Comparison of ENCODE assay signal across 9 mouse cellular contexts in the genomic region with DNA sequence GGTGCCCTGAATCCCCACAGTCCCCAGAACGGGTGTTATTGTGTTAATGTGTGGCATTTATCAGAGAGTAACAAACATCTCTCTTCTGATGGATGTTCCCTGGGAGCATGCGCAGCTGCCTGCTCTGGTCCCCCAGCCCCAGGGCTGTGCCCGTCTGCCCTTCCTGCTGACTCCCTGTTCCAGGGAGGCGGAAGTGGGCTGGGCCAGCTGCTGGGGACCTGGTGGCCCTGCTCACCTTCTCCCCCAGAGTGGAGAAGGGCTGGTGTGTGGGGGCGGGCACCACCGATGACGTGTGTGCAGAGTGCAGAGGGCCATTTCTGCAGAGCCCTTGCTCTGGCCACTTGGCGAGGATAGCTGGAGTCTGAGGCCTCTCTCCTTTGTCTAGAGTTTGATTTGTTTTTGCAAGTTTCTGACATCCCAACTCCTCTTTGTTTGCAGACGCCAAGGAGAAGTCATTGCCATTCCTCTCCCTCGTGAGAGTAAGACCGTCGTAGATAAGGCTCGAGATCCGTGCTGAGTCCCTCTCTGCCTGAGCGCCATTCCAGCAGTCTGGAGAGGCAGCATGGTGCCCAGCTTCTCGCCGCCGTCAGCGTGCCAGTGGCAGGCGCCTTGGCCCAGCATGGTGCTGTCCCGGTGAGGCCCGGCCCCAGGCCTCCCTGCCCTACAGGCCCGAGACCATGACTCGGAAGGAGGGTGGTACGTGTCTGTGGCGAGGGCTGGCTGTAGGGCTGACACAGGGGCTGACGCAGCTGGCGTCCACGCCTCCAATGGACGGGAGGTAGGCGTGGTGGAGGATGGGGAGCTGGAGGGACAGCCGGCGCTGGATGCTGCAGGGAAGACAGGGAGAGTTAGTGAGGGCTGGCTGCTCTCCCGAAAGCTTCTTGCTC. TPM values are rescaled to one million over a fixed set of nuclear protein-coding genes. Genes with fewer than 3 reads are reported as not detected.
DNase-seq lines count a peak whose midpoint lies in the region; ATAC-seq and TF ChIP-seq lines count a peak whose summit lies in the region.
"Had no signal": no experiment of that assay in that cellular context is flagged by ENCODE, and none has a peak within 500 bp of the region (broad histone marks: within the 10 kb centered on the region; RNA-seq: fewer than 3 reads in every experiment).

No protein-coding gene starts in this region.

- peak; percentile 55 for DNase-seq in right cerebral cortex, adult 18-20 months
- no peak for DNase-seq in right cerebral cortex, postnatal 14 days
- peak; percentile 80 for DNase-seq in embryonic facial prominence, embryonic 11.5 days (ENCODE audit: low spot score)
- peak; percentile 94 for DNase-seq in heart, embryonic 10.5 days (ENCODE audit: low spot score)
- peak; percentile 82 for DNase-seq in kidney, postnatal 10 days
- peak; percentile 67 for DNase-seq in lung, postnatal 0 days (ENCODE audit: low spot score)
- DNase-seq in ovary, postnatal 10 days (ENCODE audit: low spot score): peak; percentile 29

- no peaks in the 10 kb centered on the region for H3K9me3 ChIP-seq in embryonic facial prominence, embryonic 11.5 days (replicated peaks; ENCODE audit: control insufficient read depth, low read length)
- H3K9me3 ChIP-seq in heart, embryonic 10.5 days: no peaks in the 10 kb centered on the region
- H3K9me3 ChIP-seq in lung, postnatal 0 days (ENCODE audit: low read length): no peaks in the 10 kb centered on the region

- H3K36me3 ChIP-seq in embryonic facial prominence, embryonic 11.5 days (replicated peaks; ENCODE audit: control insufficient read depth, insufficient read depth, low read depth, low read length): no peaks in the 10 kb centered on the region
- H3K36me3 ChIP-seq in heart, embryonic 10.5 days: no peaks in the 10 kb centered on the region
- H3K36me3 ChIP-seq in lung, postnatal 0 days (ENCODE audit: insufficient read depth, low read length): no peaks in the 10 kb centered on the region

- 2% methylated on average over 34 of the region's 34 CpGs for WGBS in embryonic facial prominence, embryonic 11.5 days
- 2% methylated on average over 34 of the region's 34 CpGs for WGBS in heart, embryonic 10.5 days
- 4% methylated on average over 34 of the region's 34 CpGs for WGBS in lung, postnatal 0 days

- ATAC-seq in embryonic facial prominence, embryonic 11.5 days (replicated peaks; ENCODE audit: insufficient number of reproducible peaks, low FRiP score, low TSS enrichment, low read depth): peak; percentile 90
- ATAC-seq in lung, postnatal 0 days: peak; percentile 91
- no peak for ATAC-seq in activated CD4-positive, CD25-positive, alpha-beta regulatory T cell, adult 4 months
- ATAC-seq: Patski had no signal

- H3K4me3 ChIP-seq in embryonic facial prominence, embryonic 11.5 days (ENCODE audit: low read depth, low read length): peak overlapping the region; percentile 30
- peak overlapping the region; percentile 58 for H3K4me3 ChIP-seq in heart, embryonic 10.5 days
- H3K4me3 ChIP-seq in lung, postnatal 0 days (ENCODE audit: low read depth, low read length): peak overlapping the region; percentile 24; the same call in 1 of the 2 replicates

- peak overlapping the region; percentile 71 for H3K27ac ChIP-seq in embryonic facial prominence, embryonic 11.5 days (replicated peaks; ENCODE audit: low read depth, low read length)
- peak overlapping the region; percentile 91 for H3K27ac ChIP-seq in heart, embryonic 10.5 days
- no peak overlapping the region; the same call in 1 of the 2 replicates for H3K27ac ChIP-seq in lung, postnatal 0 days (ENCODE audit: low read length)

- no peak for TF ChIP-seq CTCF in lung, postnatal 0 days (IDR thresholded peaks at IDR 0.05)

- no peaks in the 10 kb centered on the region for H3K27me3 ChIP-seq in embryonic facial prominence, embryonic 11.5 days (ENCODE audit: control insufficient read depth, insufficient read depth, low read length)
- peaks cover 10% of the 10 kb centered on the region; the same call in 1 of the 2 replicates for H3K27me3 ChIP-seq in heart, embryonic 10.5 days (ENCODE audit: insufficient read depth, poor library complexity, severe bottlenecking)
- H3K27me3 ChIP-seq in lung, postnatal 0 days (replicated peaks; ENCODE audit: insufficient read depth, low read length): no peaks in the 10 kb centered on the region
- H3K27me3 ChIP-seq: Patski had no signal

- peak overlapping the region; percentile 58 for H3K9ac ChIP-seq in embryonic facial prominence, embryonic 11.5 days (replicated peaks; ENCODE audit: low read length)
- peak overlapping the region; percentile 19; the same call in 1 of the 2 replicates for H3K9ac ChIP-seq in lung, postnatal 0 days (replicated peaks; ENCODE audit: low read depth)

- TF ChIP-seq EP300 in lung, postnatal 0 days (IDR thresholded peaks at IDR 0.05): no peak

- no peaks in the 10 kb centered on the region for H3K4me1 ChIP-seq in embryonic facial prominence, embryonic 11.5 days (ENCODE audit: control insufficient read depth, insufficient read depth, low read length)
- peaks cover 55% of the 10 kb centered on the region for H3K4me1 ChIP-seq in heart, embryonic 10.5 days
- peaks cover 3% of the 10 kb centered on the region; the same call in 1 of the 2 replicates for H3K4me1 ChIP-seq in lung, postnatal 0 days (ENCODE audit: insufficient read depth, low read depth, low read length)

- H3K4me2 ChIP-seq in embryonic facial prominence, embryonic 11.5 days (ENCODE audit: low read depth, low read length): peak overlapping the region; percentile 55
- peak overlapping the region; percentile 63 for H3K4me2 ChIP-seq in lung, postnatal 0 days (replicated peaks; ENCODE audit: low read depth, low read length)

RNA-seq across cellular contexts. Expression of gene Tbc1d2, which starts 14.4 kb away (rescaled TPM):
- 1.3 and 1.6 TPM in 2 replicates for polyA plus RNA-seq in embryonic facial prominence, embryonic 11.5 days (2014; fragmentation: Nextera tagmentation; extraction: Ambion mirVana)
- 0.55 and 0.98 TPM in 2 replicates for polyA plus RNA-seq in heart, embryonic 10.5 days (2016; fragmentation: Nextera tagmentation; extraction: Ambion mirVana)
- 6.7 and 6.9 TPM in 2 replicates for polyA plus RNA-seq in lung, postnatal 0 days (2015; fragmentation: Nextera tagmentation; extraction: Ambion mirVana)
- polyA plus RNA-seq in activated CD4-positive, CD25-positive, alpha-beta regulatory T cell, adult 4 months (2017; shearing (Covaris generic)): under 1 TPM; 0.31 to 0.67 TPM
